Mouse (Mus musculus) stomach, postnatal 0 days (tissue): ENCODE results near the gene Pter.

Experiments
- CTCF ChIP-seq: IDR thresholded peaks from 2 replicates; pipeline ENCODE4 v1.5.1; 2016; ENCODE audit warnings: antibody characterized with exemption, low read depth, mild to moderate bottlenecking, moderate library complexity
- EP300 ChIP-seq: optimal IDR thresholded peaks from 2 replicates; pipeline ENCODE3; 2016; ENCODE audit warnings: antibody characterized with exemption

GRCm38 (mm10) chr2:13011973-13012372 lies 88.1 kb downstream of the Pter start:
- TF ChIP-seq CTCF (no peak), EP300 (no peak)
